Mouse (Mus musculus) cerebellum, adult 2 months (tissue): Measurements from ENCODE around the gene Aldh1a3.

ENCODE experiments used
- CTCF ChIP-seq: fragments of 200-500 bp; IDR thresholded peaks from 2 replicates; pipeline ENCODE4 v1.5.1; 2011; ENCODE audit warnings: low read depth, mild to moderate bottlenecking, control low read depth, low read length, moderate library complexity, borderline replicate concordance; ENCODE audit not compliant: insufficient read depth
- POLR2A ChIP-seq: fragments of 200-500 bp; IDR thresholded peaks from 2 replicates; pipeline ENCODE4 v1.6.1; 2011; ENCODE audit warnings: low read length, control low read depth, borderline replicate concordance; ENCODE audit not compliant: insufficient read depth

GRCm38 (mm10) chr7:66463081-66463480 lies 35.8 kb upstream of the Aldh1a3 start:
- TF ChIP-seq CTCF (no peak), POLR2A (no peak)
